Mouse (Mus musculus) adrenal gland, postnatal 10 days (tissue): ENCODE measurements at regions not wholly inside any gene's neighbourhood (a gene's known extent, or its start where the extent isn't known, plus 50 kb on each side); places are given as distances from the start of the nearest gene placed in this dataset.

Experiments
- DNase-seq: peaks from one replicate; pipeline ENCODE4 v3.0.0; 2021; ENCODE audit warnings: mixed read lengths

GRCm38 (mm10) chr17:7467638-7468037 is 82.4 kb upstream of the Unc93a2 start:
- DNase-seq, result no peak

- no peak for DNase-seq
Measured at GRCm38 (mm10) chr17:7464901-7465300, 79.6 kb upstream of the Unc93a2 start.

- no peak for DNase-seq
Measured at GRCm38 (mm10) chr17:7461164-7461563, 75.9 kb upstream of the Unc93a2 start.

GRCm38 (mm10) chr17:7456939-7457338 is 71.7 kb upstream of the Unc93a2 start:
- no peak for DNase-seq

- peak; percentile 78 for DNase-seq
Measured at GRCm38 (mm10) chr17:7443822-7444221, 58.6 kb upstream of the Unc93a2 start.

- no peak for DNase-seq
Measured at GRCm38 (mm10) chr17:7435075-7435474, 49.8 kb upstream of the Unc93a2 start.
